Mouse (Mus musculus): ENCODE measurements around the gene Dclre1a. TPM values are rescaled to one million over a fixed set of nuclear protein-coding genes. Genes with fewer than 3 reads are reported as not detected.
"Not testable (repeated sequence)": the region's sequence is repeated elsewhere in the genome, so short reads cannot be mapped to it uniquely, and the experiment has no call there.

Gene Dclre1a
- polyA plus RNA-seq, 1 experiment from 2014 or later = 12.5 TPM

DNA sequence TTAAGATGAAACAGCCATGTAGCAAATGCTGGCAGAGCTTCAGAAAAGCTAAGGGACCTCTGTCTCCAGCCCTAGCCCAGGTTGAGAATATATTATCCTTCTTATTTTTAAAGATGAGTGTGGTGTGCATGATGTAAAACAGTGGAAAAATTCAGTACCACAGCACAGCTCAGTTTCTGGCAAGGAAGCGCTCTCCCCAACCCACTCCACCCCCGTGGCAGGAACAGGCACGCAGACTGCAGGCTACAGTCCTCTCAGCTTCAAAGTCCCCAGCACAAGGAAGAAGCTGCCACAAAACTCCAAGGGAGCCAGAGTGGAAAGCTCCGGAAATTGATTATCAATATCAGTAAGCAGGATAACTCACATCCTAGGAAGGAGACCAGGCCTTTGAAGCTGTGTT is 36.8 kb downstream of the Dclre1a start:
- not testable (repeated sequence) for H3K4me1 ChIP-seq (ENCODE audit: control insufficient read depth, insufficient read depth, low read length); H3K9ac ChIP-seq (replicated peaks; ENCODE audit: low read length); H3K4me2 ChIP-seq (ENCODE audit: low read length); H3K27ac ChIP-seq (replicated peaks; ENCODE audit: low read depth, low read length); DNase-seq; H3K36me3 ChIP-seq (ENCODE audit: control insufficient read depth, insufficient read depth, low read length); H3K4me3 ChIP-seq (replicated peaks; ENCODE audit: low read depth, low read length); H3K27me3 ChIP-seq (ENCODE audit: control insufficient read depth, insufficient read depth, low read length); ATAC-seq (ENCODE audit: low FRiP score, low TSS enrichment); H3K9me3 ChIP-seq (ENCODE audit: control insufficient read depth, low read length)
- no CpG with 5 or more reads among the region's 4 CpGs for WGBS

DNA sequence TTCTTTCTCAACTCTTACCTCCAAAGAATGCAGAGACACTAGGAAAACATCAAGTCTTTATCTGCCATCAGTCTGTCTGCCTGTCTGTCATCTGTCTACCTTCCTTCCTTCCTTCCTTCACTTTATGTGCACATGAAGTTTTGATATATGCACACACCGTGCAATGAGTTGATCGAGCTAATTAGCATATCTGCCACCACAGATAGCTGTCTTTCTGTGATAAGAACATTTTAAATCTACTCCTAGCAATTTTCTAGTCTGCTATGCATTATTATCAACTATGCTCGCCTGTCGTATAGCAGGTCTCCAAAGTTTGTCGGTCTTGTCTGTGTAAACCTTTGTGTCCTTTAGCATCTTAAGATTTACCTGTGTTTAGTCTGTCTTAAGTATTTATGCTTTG is 44.5 kb downstream of the Dclre1a start:
- ATAC-seq (ENCODE audit: low FRiP score, low TSS enrichment) = not testable (repeated sequence)
- WGBS = no CpG with 5 or more reads among the region's 5 CpGs

DNA sequence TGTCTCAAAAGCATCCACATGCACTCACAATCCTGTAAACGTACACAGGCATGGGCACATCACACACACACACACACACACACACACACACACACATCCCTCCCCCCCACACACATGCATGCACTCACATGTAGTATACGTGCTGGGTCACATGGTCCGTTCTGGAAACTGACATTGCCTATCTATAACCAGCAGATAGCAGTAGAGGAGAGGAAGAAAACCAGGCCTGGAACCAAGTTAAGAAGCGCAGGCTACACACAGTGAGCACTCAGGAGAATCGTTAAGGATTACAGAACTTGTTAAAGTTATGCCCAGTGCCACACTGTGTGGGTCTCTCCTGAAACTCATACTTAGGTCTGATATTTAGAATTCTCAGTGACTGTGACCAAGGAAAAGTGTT is 45.0 kb downstream of the Dclre1a start:
- not testable (repeated sequence) for ATAC-seq (ENCODE audit: low FRiP score, low TSS enrichment); H3K9ac ChIP-seq (replicated peaks; ENCODE audit: low read length); H3K9me3 ChIP-seq (ENCODE audit: control insufficient read depth, low read length); DNase-seq; H3K4me3 ChIP-seq (replicated peaks; ENCODE audit: low read depth, low read length); H3K4me1 ChIP-seq (ENCODE audit: control insufficient read depth, insufficient read depth, low read length); H3K36me3 ChIP-seq (ENCODE audit: control insufficient read depth, insufficient read depth, low read length); H3K4me2 ChIP-seq (ENCODE audit: low read length); H3K27me3 ChIP-seq (ENCODE audit: control insufficient read depth, insufficient read depth, low read length); H3K27ac ChIP-seq (replicated peaks; ENCODE audit: low read depth, low read length)
- no CpG with 5 or more reads among the region's 5 CpGs for WGBS

More for the DNA sequence above, 44.5 kb downstream of the Dclre1a start:
- H3K4me2 ChIP-seq (ENCODE audit: low read length); H3K27me3 ChIP-seq (ENCODE audit: control insufficient read depth, insufficient read depth, low read length); H3K4me1 ChIP-seq (ENCODE audit: control insufficient read depth, insufficient read depth, low read length); H3K27ac ChIP-seq (replicated peaks; ENCODE audit: low read depth, low read length); H3K9ac ChIP-seq (replicated peaks; ENCODE audit: low read length); DNase-seq; H3K4me3 ChIP-seq (replicated peaks; ENCODE audit: low read depth, low read length); H3K9me3 ChIP-seq (ENCODE audit: control insufficient read depth, low read length); H3K36me3 ChIP-seq (ENCODE audit: control insufficient read depth, insufficient read depth, low read length): not testable (repeated sequence)

DNA sequence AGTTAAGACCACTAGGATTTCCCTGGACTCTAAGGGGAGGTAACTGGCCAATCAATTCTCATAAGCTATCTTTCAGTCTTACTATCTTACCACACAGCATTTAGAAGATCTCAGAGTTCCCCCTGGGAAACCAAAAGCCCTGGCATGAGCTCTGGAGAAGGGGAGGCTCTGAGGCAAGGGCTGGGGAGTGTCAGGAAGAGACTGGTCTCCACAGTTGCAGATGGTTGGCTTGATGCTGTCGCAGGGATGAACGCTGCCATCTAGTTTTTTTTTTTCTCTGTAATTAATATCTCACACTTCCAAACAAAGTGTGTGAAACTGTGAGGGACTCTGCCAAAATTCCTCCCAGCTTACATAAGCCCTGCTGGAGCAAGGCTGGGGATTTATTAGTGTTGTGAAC is 53.9 kb downstream of the Dclre1a start:
- not testable (repeated sequence) for H3K4me2 ChIP-seq (ENCODE audit: low read length); H3K9ac ChIP-seq (replicated peaks; ENCODE audit: low read length); DNase-seq; H3K4me1 ChIP-seq (ENCODE audit: control insufficient read depth, insufficient read depth, low read length); H3K36me3 ChIP-seq (ENCODE audit: control insufficient read depth, insufficient read depth, low read length); H3K27ac ChIP-seq (replicated peaks; ENCODE audit: low read depth, low read length); H3K27me3 ChIP-seq (ENCODE audit: control insufficient read depth, insufficient read depth, low read length); H3K9me3 ChIP-seq (ENCODE audit: control insufficient read depth, low read length); ATAC-seq (ENCODE audit: low FRiP score, low TSS enrichment); H3K4me3 ChIP-seq (replicated peaks; ENCODE audit: low read depth, low read length)
- WGBS = no CpG with 5 or more reads among the region's 2 CpGs

DNA sequence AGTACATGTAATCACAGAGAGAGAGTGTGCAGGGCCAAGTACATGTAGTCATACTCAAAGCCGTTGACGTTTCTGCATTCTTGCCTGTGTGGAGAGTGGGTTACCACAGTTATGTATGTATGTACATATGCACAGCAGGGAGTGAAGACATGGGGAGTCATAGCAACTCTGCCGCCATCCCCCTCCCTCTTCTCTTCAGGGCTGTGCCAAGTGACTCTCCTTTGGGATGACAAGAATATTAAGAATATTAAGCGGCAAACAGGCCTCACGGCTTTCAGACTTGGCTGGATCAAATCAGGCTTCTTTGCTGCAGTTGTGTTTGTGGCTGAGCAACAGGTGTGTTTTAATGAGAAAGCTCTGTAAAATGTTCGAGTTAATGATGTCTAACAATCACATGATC is 58.4 kb downstream of the Dclre1a start:
- Histone ChIP-seq H3K9me3 (ENCODE audit: control insufficient read depth, low read length) (no peaks in the 10 kb centered on the region), H3K4me3 (replicated peaks; ENCODE audit: low read depth, low read length) (no peak overlapping the region), H3K36me3 (ENCODE audit: control insufficient read depth, insufficient read depth, low read length) (no peaks in the 10 kb centered on the region), H3K4me2 (ENCODE audit: low read length) (no peak overlapping the region), H3K27ac (replicated peaks; ENCODE audit: low read depth, low read length) (no peak overlapping the region), H3K9ac (replicated peaks; ENCODE audit: low read length) (no peak overlapping the region), H3K4me1 (ENCODE audit: control insufficient read depth, insufficient read depth, low read length) (peaks cover 18% of the 10 kb centered on the region), H3K27me3 (ENCODE audit: control insufficient read depth, insufficient read depth, low read length) (no peaks in the 10 kb centered on the region)
- 88% methylated on average over 6 of the region's 6 CpGs for WGBS
- DNase-seq (no peak), ATAC-seq (ENCODE audit: low FRiP score, low TSS enrichment) (no peak)

DNA sequence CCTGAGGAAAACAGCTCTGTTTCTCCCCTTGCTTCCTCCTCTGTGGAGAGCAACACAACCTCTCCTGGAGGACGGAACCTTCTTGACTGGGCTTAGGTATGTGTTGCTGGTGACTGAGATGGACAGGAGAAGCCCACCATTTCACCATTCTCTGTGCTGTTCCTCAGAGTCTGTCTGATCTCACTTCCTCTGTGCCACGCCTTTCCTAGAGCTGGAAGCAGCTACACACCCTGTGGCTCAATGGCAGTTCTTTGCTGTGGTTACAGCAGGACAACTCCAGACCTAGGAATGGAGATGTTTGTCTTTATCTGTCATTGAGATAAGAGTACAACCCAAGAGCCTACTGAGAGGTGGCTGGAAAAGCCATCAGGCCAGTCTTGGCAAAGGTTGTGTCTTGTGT is 60.7 kb downstream of the Dclre1a start:
- DNase-seq (no peak), ATAC-seq (ENCODE audit: low FRiP score, low TSS enrichment) (no peak)
- 93% methylated on average over 2 of the region's 2 CpGs for WGBS
- no peak overlapping the region for H3K4me3 ChIP-seq (replicated peaks; ENCODE audit: low read depth, low read length)
- H3K36me3 ChIP-seq (ENCODE audit: control insufficient read depth, insufficient read depth, low read length) = no peaks in the 10 kb centered on the region
- H3K9me3 ChIP-seq (ENCODE audit: control insufficient read depth, low read length) = no peaks in the 10 kb centered on the region
- H3K27ac ChIP-seq (replicated peaks; ENCODE audit: low read depth, low read length) = no peak overlapping the region
- H3K9ac ChIP-seq (replicated peaks; ENCODE audit: low read length) = no peak overlapping the region
- H3K4me1 ChIP-seq (ENCODE audit: control insufficient read depth, insufficient read depth, low read length) = peaks cover 18% of the 10 kb centered on the region
- no peak overlapping the region for H3K4me2 ChIP-seq (ENCODE audit: low read length)
- H3K27me3 ChIP-seq (ENCODE audit: control insufficient read depth, insufficient read depth, low read length) = no peaks in the 10 kb centered on the region

DNA sequence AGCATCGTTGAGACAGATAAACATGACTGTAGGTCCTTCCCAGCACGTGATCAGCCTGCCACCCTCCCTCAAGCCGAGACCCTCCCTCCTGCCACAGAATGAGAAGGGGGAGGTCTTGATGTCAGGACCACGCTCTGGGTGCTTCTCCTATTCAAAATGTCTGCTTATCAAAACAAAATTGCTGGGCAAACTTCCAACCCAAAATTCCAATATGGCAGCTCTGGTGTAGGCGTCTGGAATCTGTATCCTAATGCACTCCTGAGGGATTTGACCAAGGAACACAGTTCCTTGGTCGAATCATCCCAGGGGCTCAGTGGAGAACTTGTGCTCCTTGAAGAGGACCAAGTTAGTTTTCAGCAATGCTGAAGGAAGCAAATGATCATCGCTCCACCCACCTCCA is 61.1 kb downstream of the Dclre1a start:
- ATAC-seq (ENCODE audit: low FRiP score, low TSS enrichment) (no peak), DNase-seq (no peak)
- WGBS = 92% methylated on average over 7 of the region's 7 CpGs
- Histone ChIP-seq H3K4me1 (ENCODE audit: control insufficient read depth, insufficient read depth, low read length) (peaks cover 18% of the 10 kb centered on the region), H3K9ac (replicated peaks; ENCODE audit: low read length) (no peak overlapping the region), H3K36me3 (ENCODE audit: control insufficient read depth, insufficient read depth, low read length) (no peaks in the 10 kb centered on the region), H3K27me3 (ENCODE audit: control insufficient read depth, insufficient read depth, low read length) (no peaks in the 10 kb centered on the region), H3K4me3 (replicated peaks; ENCODE audit: low read depth, low read length) (no peak overlapping the region), H3K4me2 (ENCODE audit: low read length) (no peak overlapping the region), H3K27ac (replicated peaks; ENCODE audit: low read depth, low read length) (no peak overlapping the region), H3K9me3 (ENCODE audit: control insufficient read depth, low read length) (no peaks in the 10 kb centered on the region)

DNA sequence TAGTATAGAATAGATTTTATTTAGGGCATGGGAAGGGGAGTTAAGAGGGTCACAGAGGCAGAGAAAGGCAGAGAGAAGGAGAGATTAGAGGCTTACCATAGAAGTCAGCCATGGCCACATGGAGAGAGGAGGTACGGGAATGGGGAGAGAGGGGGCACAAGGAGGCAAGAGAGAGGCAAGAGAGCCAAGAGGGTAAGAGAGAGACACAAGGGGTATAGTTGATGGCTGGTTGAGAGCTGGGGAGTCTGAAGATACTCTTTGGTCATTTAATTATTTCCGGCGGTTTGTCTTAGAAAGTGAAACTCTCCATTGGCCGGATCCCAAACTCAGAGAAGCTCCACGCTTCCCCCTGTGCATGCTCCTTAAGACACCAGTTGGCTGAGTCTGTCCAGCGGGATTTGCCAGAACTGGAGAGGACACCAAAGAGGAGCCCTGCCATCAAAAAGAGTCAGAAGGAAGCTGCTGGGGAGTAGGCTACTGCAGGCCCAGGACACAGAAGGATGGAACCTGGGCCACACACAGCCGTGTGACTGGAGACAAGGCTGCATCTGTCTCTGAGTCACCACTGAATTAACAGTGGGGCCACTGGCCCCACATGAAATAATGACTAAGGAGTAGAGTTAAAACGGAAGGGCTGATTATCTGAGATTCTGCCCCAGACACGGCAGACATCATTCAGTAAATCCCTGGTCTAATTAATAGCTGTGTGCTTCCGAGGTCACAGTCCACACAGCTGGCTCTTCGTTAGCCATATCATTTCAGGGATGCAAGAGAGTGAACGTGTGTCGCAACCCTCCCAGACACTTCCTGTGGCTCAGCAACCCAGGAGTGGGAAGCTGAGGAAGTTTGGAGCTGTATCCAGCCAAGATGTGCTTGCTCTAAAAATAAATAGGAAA is 62.4 kb downstream of the Dclre1a start:
- H3K4me1 ChIP-seq (ENCODE audit: control insufficient read depth, insufficient read depth, low read length) = peaks cover 18% of the 10 kb centered on the region
- no peak overlapping the region for H3K4me2 ChIP-seq (ENCODE audit: low read length)
- H3K9ac ChIP-seq (replicated peaks; ENCODE audit: low read length) = no peak overlapping the region
- WGBS = 52% methylated on average over 13 of the region's 13 CpGs
- H3K27ac ChIP-seq (replicated peaks; ENCODE audit: low read depth, low read length) = peak overlapping the region; percentile 52
- H3K4me3 ChIP-seq (replicated peaks; ENCODE audit: low read depth, low read length) = no peak overlapping the region
- no peak for DNase-seq
- no peaks in the 10 kb centered on the region for H3K9me3 ChIP-seq (ENCODE audit: control insufficient read depth, low read length)
- no peaks in the 10 kb centered on the region for H3K27me3 ChIP-seq (ENCODE audit: control insufficient read depth, insufficient read depth, low read length)
- no peak for ATAC-seq (ENCODE audit: low FRiP score, low TSS enrichment)
- H3K36me3 ChIP-seq (ENCODE audit: control insufficient read depth, insufficient read depth, low read length) = no peaks in the 10 kb centered on the region

Measured in midbrain, embryonic 14.5 days (tissue).